Mouse (Mus musculus): Measurements from ENCODE around the gene Vmn2r19. TPM values are rescaled to one million over a fixed set of nuclear protein-coding genes. Genes with fewer than 3 reads are reported as not detected.

Vmn2r19 gene
- polyA plus RNA-seq (2016; fragmentation: Nextera tagmentation; extraction: Ambion mirVana) = not detected in 2 replicates

- 99% methylated on average over 2 of the region's 2 CpGs for WGBS
These were observed at the start of gene Vmn2r19 for GRCm38 (mm10) chr6:123308033-123308432. Gene Vmn2r19 (plus strand): TSS chr6:123308333.

GRCm38 (mm10) chr6:123258946-123259345 is 49.2 kb upstream of the Vmn2r19 start:
- 82% methylated on average over 3 of the region's 3 CpGs for WGBS

More at GRCm38 (mm10) chr6:123308033-123308432, at the start of gene Vmn2r19:
- Histone ChIP-seq H3K9me3 (no peaks in the 10 kb centered on the region), H3K27ac (no peak within 1 kb of the TSS), H3K4me3 (no peak within 1 kb of the TSS), H3K27me3 (ENCODE audit: poor library complexity, severe bottlenecking) (no peaks in the 10 kb centered on the region), H3K4me1 (no peaks in the 10 kb centered on the region), H3K36me3 (replicated peaks) (no peaks in the 10 kb centered on the region)
- DNase-seq (ENCODE audit: extremely low spot score, low spot score) = no peak

GRCm38 (mm10) chr6:123259889-123260603 is 48.1 kb upstream of the Vmn2r19 start:
- Histone ChIP-seq H3K4me1 (no peaks in the 10 kb centered on the region), H3K4me3 (no peak overlapping the region), H3K9me3 (no peaks in the 10 kb centered on the region), H3K27ac (no peak overlapping the region), H3K27me3 (ENCODE audit: poor library complexity, severe bottlenecking) (no peaks in the 10 kb centered on the region), H3K36me3 (replicated peaks) (no peaks in the 10 kb centered on the region)
- 91% methylated on average over 4 of the region's 4 CpGs for WGBS
- DNase-seq (ENCODE audit: extremely low spot score, low spot score) = no peak

More at GRCm38 (mm10) chr6:123258946-123259345, 49.2 kb upstream of the Vmn2r19 start:
- no peaks in the 10 kb centered on the region for H3K27me3 ChIP-seq (ENCODE audit: poor library complexity, severe bottlenecking)
- DNase-seq (ENCODE audit: extremely low spot score, low spot score) = no peak
- no peaks in the 10 kb centered on the region for H3K4me1 ChIP-seq
- no peak overlapping the region for H3K4me3 ChIP-seq
- no peaks in the 10 kb centered on the region for H3K36me3 ChIP-seq (replicated peaks)
- no peaks in the 10 kb centered on the region for H3K9me3 ChIP-seq
- H3K27ac ChIP-seq = no peak overlapping the region

GRCm38 (mm10) chr6:123260868-123261267 is 47.3 kb upstream of the Vmn2r19 start:
- no peaks in the 10 kb centered on the region for H3K4me1 ChIP-seq
- H3K27me3 ChIP-seq (ENCODE audit: poor library complexity, severe bottlenecking) = no peaks in the 10 kb centered on the region
- WGBS = 85% methylated on average over 1 of the region's 1 CpGs
- no peaks in the 10 kb centered on the region for H3K9me3 ChIP-seq
- H3K27ac ChIP-seq = no peak overlapping the region
- no peak for DNase-seq (ENCODE audit: extremely low spot score, low spot score)
- H3K36me3 ChIP-seq (replicated peaks) = no peaks in the 10 kb centered on the region
- no peak overlapping the region for H3K4me3 ChIP-seq

- 74% methylated on average over 4 of the region's 4 CpGs for WGBS
- Histone ChIP-seq H3K4me1 (no peaks in the 10 kb centered on the region), H3K4me3 (no peak within 1 kb of the TSS), H3K36me3 (replicated peaks) (no peaks in the 10 kb centered on the region), H3K27ac (no peak within 1 kb of the TSS), H3K27me3 (ENCODE audit: poor library complexity, severe bottlenecking) (no peaks in the 10 kb centered on the region), H3K9me3 (no peaks in the 10 kb centered on the region)
- DNase-seq (ENCODE audit: extremely low spot score, low spot score) = no peak
These were observed 46.5 kb upstream of the Vmn2r19 start, which contains the start of gene Clec4d for GRCm38 (mm10) chr6:123261555-123262161. Gene Clec4d (plus strand): TSS chr6:123262111.

- Histone ChIP-seq H3K4me1 (no peaks in the 10 kb centered on the region), H3K9me3 (no peaks in the 10 kb centered on the region), H3K36me3 (replicated peaks) (no peaks in the 10 kb centered on the region), H3K4me3 (no peak overlapping the region), H3K27ac (no peak overlapping the region), H3K27me3 (ENCODE audit: poor library complexity, severe bottlenecking) (no peaks in the 10 kb centered on the region)
- 93% methylated on average over 3 of the region's 3 CpGs for WGBS
- DNase-seq (ENCODE audit: extremely low spot score, low spot score) = no peak
These were observed 43.9 kb upstream of the Vmn2r19 start for GRCm38 (mm10) chr6:123264194-123264593.

- WGBS = 93% methylated on average over 4 of the region's 4 CpGs
- no peaks in the 10 kb centered on the region for H3K36me3 ChIP-seq (replicated peaks)
- no peak overlapping the region for H3K4me3 ChIP-seq
- H3K27me3 ChIP-seq (ENCODE audit: poor library complexity, severe bottlenecking) = no peaks in the 10 kb centered on the region
- no peaks in the 10 kb centered on the region for H3K9me3 ChIP-seq
- no peak for DNase-seq (ENCODE audit: extremely low spot score, low spot score)
- no peak overlapping the region for H3K27ac ChIP-seq
- no peaks in the 10 kb centered on the region for H3K4me1 ChIP-seq
These were observed 42.3 kb upstream of the Vmn2r19 start for GRCm38 (mm10) chr6:123265809-123266208.

GRCm38 (mm10) chr6:123266945-123267344 is 41.2 kb upstream of the Vmn2r19 start:
- DNase-seq (ENCODE audit: extremely low spot score, low spot score) = no peak
- Histone ChIP-seq H3K27me3 (ENCODE audit: poor library complexity, severe bottlenecking) (no peaks in the 10 kb centered on the region), H3K4me3 (no peak overlapping the region), H3K9me3 (no peaks in the 10 kb centered on the region), H3K36me3 (replicated peaks) (no peaks in the 10 kb centered on the region), H3K27ac (no peak overlapping the region), H3K4me1 (no peaks in the 10 kb centered on the region)
- 92% methylated on average over 5 of the region's 5 CpGs for WGBS

- no peaks in the 10 kb centered on the region for H3K27me3 ChIP-seq (ENCODE audit: poor library complexity, severe bottlenecking)
- H3K9me3 ChIP-seq = no peaks in the 10 kb centered on the region
- no peaks in the 10 kb centered on the region for H3K36me3 ChIP-seq (replicated peaks)
- H3K27ac ChIP-seq = no peak overlapping the region
- no peak for DNase-seq (ENCODE audit: extremely low spot score, low spot score)
- WGBS = 93% methylated on average over 2 of the region's 2 CpGs
- H3K4me1 ChIP-seq = no peaks in the 10 kb centered on the region
- no peak overlapping the region for H3K4me3 ChIP-seq
These were observed 28.7 kb upstream of the Vmn2r19 start for GRCm38 (mm10) chr6:123279443-123279842.

GRCm38 (mm10) chr6:123286311-123286710 is 21.8 kb upstream of the Vmn2r19 start:
- Histone ChIP-seq H3K9me3 (no peaks in the 10 kb centered on the region), H3K4me3 (no peak overlapping the region), H3K4me1 (no peaks in the 10 kb centered on the region), H3K27ac (no peak overlapping the region), H3K36me3 (replicated peaks) (no peaks in the 10 kb centered on the region), H3K27me3 (ENCODE audit: poor library complexity, severe bottlenecking) (no peaks in the 10 kb centered on the region)
- DNase-seq (ENCODE audit: extremely low spot score, low spot score) = no peak
- 98% methylated on average over 2 of the region's 2 CpGs for WGBS

GRCm38 (mm10) chr6:123288931-123289330 is 19.2 kb upstream of the Vmn2r19 start:
- no peak for DNase-seq (ENCODE audit: extremely low spot score, low spot score)
- Histone ChIP-seq H3K9me3 (no peaks in the 10 kb centered on the region), H3K36me3 (replicated peaks) (no peaks in the 10 kb centered on the region), H3K4me3 (no peak overlapping the region), H3K27me3 (ENCODE audit: poor library complexity, severe bottlenecking) (no peaks in the 10 kb centered on the region), H3K4me1 (no peaks in the 10 kb centered on the region), H3K27ac (no peak overlapping the region)
- WGBS = 87% methylated on average over 10 of the region's 10 CpGs

- WGBS = 86% methylated on average over 4 of the region's 4 CpGs
- DNase-seq (ENCODE audit: extremely low spot score, low spot score) = no peak
- Histone ChIP-seq H3K36me3 (replicated peaks) (no peaks in the 10 kb centered on the region), H3K27ac (no peak within 1 kb of the TSS), H3K4me3 (no peak within 1 kb of the TSS), H3K9me3 (no peaks in the 10 kb centered on the region), H3K27me3 (ENCODE audit: poor library complexity, severe bottlenecking) (no peaks in the 10 kb centered on the region), H3K4me1 (no peaks in the 10 kb centered on the region)
These were observed 18.4 kb upstream of the Vmn2r19 start, which contains the start of gene Clec4e for GRCm38 (mm10) chr6:123289753-123290152. Gene Clec4e (minus strand): TSS chr6:123289870.

- 97% methylated on average over 1 of the region's 1 CpGs for WGBS
These were observed 15.3 kb upstream of the Vmn2r19 start for GRCm38 (mm10) chr6:123292751-123293400.

More at GRCm38 (mm10) chr6:123292751-123293400, 15.3 kb upstream of the Vmn2r19 start:
- Histone ChIP-seq H3K36me3 (replicated peaks) (no peaks in the 10 kb centered on the region), H3K9me3 (no peaks in the 10 kb centered on the region), H3K4me1 (no peaks in the 10 kb centered on the region), H3K27ac (no peak overlapping the region), H3K27me3 (ENCODE audit: poor library complexity, severe bottlenecking) (no peaks in the 10 kb centered on the region), H3K4me3 (no peak overlapping the region)
- DNase-seq (ENCODE audit: extremely low spot score, low spot score) = no peak
